Mouse (Mus musculus) right cerebral cortex, postnatal 4 days (tissue): ENCODE data around the gene Vwa3a.
A peak's percentile ranks its signal among the peaks of the same experiment; 100 is the strongest.
"Not testable (repeated sequence)": the region's sequence is repeated elsewhere in the genome, so short reads cannot be mapped to it uniquely, and the experiment has no call there.

Experiments
- DNase-seq: peaks from one replicate; pipeline ENCODE4 v3.0.0-alpha.2; 2022

Gene Vwa3a

GRCm38 (mm10) chr7:120739018-120739417, at the start of gene Vwa3a:
Gene Vwa3a (plus strand): TSS chr7:120739318.
- no peak for DNase-seq

GRCm38 (mm10) chr7:120690634-120691033, 48.5 kb upstream of the Vwa3a start:
- peak; percentile 30 for DNase-seq

GRCm38 (mm10) chr7:120693831-120694375, 45.2 kb upstream of the Vwa3a start:
- DNase-seq, result no peak

GRCm38 (mm10) chr7:120695196-120695595, 43.9 kb upstream of the Vwa3a start:
- no peak for DNase-seq

GRCm38 (mm10) chr7:120695641-120696040, 43.5 kb upstream of the Vwa3a start:
- DNase-seq, result no peak

GRCm38 (mm10) chr7:120696331-120696730, 42.8 kb upstream of the Vwa3a start:
- DNase-seq, result no peak

GRCm38 (mm10) chr7:120699586-120699985, 39.5 kb upstream of the Vwa3a start:
- no peak for DNase-seq

GRCm38 (mm10) chr7:120703888-120704287, 35.2 kb upstream of the Vwa3a start:
- no peak for DNase-seq

- DNase-seq, result no peak
These were observed 27.0 kb upstream of the Vwa3a start for GRCm38 (mm10) chr7:120712071-120712470.

- DNase-seq, result no peak
These were observed 25.9 kb upstream of the Vwa3a start for GRCm38 (mm10) chr7:120713225-120713624.

- not testable (repeated sequence) for DNase-seq
These were observed 25.2 kb upstream of the Vwa3a start for GRCm38 (mm10) chr7:120713951-120714350.

- DNase-seq, result no peak
These were observed 21.9 kb upstream of the Vwa3a start for GRCm38 (mm10) chr7:120717261-120717660.

- DNase-seq, result no peak
These were observed 18.1 kb upstream of the Vwa3a start for GRCm38 (mm10) chr7:120721051-120721450.

- no peak for DNase-seq
These were observed 17.7 kb upstream of the Vwa3a start for GRCm38 (mm10) chr7:120721456-120721855.

GRCm38 (mm10) chr7:120722063-120722462, 17.1 kb upstream of the Vwa3a start:
- no peak for DNase-seq

GRCm38 (mm10) chr7:120722839-120723278, 16.3 kb upstream of the Vwa3a start:
- DNase-seq, result no peak

GRCm38 (mm10) chr7:120727581-120727980, 11.5 kb upstream of the Vwa3a start:
- no peak for DNase-seq

GRCm38 (mm10) chr7:120729635-120730034, 9.5 kb upstream of the Vwa3a start:
- no peak for DNase-seq

GRCm38 (mm10) chr7:120732906-120733305, 6.2 kb upstream of the Vwa3a start:
- no peak for DNase-seq

GRCm38 (mm10) chr7:120739558-120740101, 512 bp downstream of the Vwa3a start:
- peak; percentile 25 for DNase-seq

- no peak for DNase-seq
These were observed 4.5 kb downstream of the Vwa3a start for GRCm38 (mm10) chr7:120743366-120744351.

GRCm38 (mm10) chr7:120744606-120745005, 5.5 kb downstream of the Vwa3a start:
- no peak for DNase-seq

- DNase-seq, result no peak
These were observed 6.9 kb downstream of the Vwa3a start for GRCm38 (mm10) chr7:120746029-120746428.

- DNase-seq, result no peak
These were observed 7.7 kb downstream of the Vwa3a start for GRCm38 (mm10) chr7:120746821-120747220.
